Mouse (Mus musculus) ES-E14 (cell line): Measurements from ENCODE around the gene Arhgap23. TPM values are rescaled to one million over a fixed set of nuclear protein-coding genes. Genes with fewer than 3 reads are reported as not detected.

ENCODE experiments used
- DNase-seq: peaks from one replicate; pipeline ENCODE4 v3.0.0-alpha.2; 2013; ENCODE audit warnings: low read depth, low spot score
- H3K27ac ChIP-seq: 2 replicates; pipeline ENCODE4 v1.5.1; 2012; ENCODE audit warnings: low read depth, mild to moderate bottlenecking, low read length, moderate library complexity, mixed read lengths; ENCODE audit not compliant: poor library complexity, insufficient read depth, severe bottlenecking
- H3K36me3 ChIP-seq: 2 replicates; pipeline ENCODE4 v1.6.1; 2012; ENCODE audit warnings: mild to moderate bottlenecking, low read length, moderate library complexity, mixed read lengths; ENCODE audit not compliant: control insufficient read depth, poor library complexity, insufficient read depth, severe bottlenecking
- H3K4me1 ChIP-seq, 2 experiments: fragments of 150-350 bp in 1 of 2; sonication (generic) in 1 of 2; 2 replicates each; pipeline ENCODE4 v1.6.1; 2012; ENCODE audit warnings: low read length in 2 of 2, mild to moderate bottlenecking in 1 of 2, mixed read lengths in 1 of 2; ENCODE audit not compliant: control insufficient read depth in 2 of 2, insufficient read depth in 2 of 2, poor library complexity in 1 of 2
- H3K4me3 ChIP-seq, 2 experiments: fragments of 150-350 bp in 1 of 2; sonication (generic) in 1 of 2; 2 replicates each; pipeline ENCODE4 v1.5.1; 2012; ENCODE audit warnings: low read length in 2 of 2, low read depth in 1 of 2, mild to moderate bottlenecking in 1 of 2, mixed read lengths in 1 of 2; ENCODE audit not compliant: insufficient read depth in 1 of 2, poor library complexity in 1 of 2, severe bottlenecking in 1 of 2
- H3K9ac ChIP-seq: 2 replicates; pipeline ENCODE4 v1.6.1; 2012; ENCODE audit warnings: low read depth, mild to moderate bottlenecking, low read length, mixed read lengths; ENCODE audit not compliant: poor library complexity, insufficient read depth, severe bottlenecking
- H3K9me3 ChIP-seq: fragments of 150-350 bp; sonication (generic); 2 replicates; pipeline ENCODE4 v1.6.1; 2012; ENCODE audit warnings: low read depth, mild to moderate bottlenecking, low read length; ENCODE audit not compliant: control insufficient read depth, insufficient read depth
- CHD2 ChIP-seq: IDR thresholded peaks from 2 replicates; pipeline ENCODE4 v1.6.1; 2014; ENCODE audit warnings: mild to moderate bottlenecking, low read depth, low read length, inconsistent platforms
- HCFC1 ChIP-seq: IDR thresholded peaks from 2 replicates; pipeline ENCODE4 v1.6.1; 2012; ENCODE audit warnings: low read length, inconsistent platforms, borderline replicate concordance; ENCODE audit not compliant: insufficient read depth
- MAFK ChIP-seq: IDR thresholded peaks from 2 replicates; pipeline ENCODE4 v1.6.1; 2014; ENCODE audit warnings: mild to moderate bottlenecking, low read depth, low read length, inconsistent platforms; ENCODE audit not compliant: insufficient read depth
- ZC3H11A ChIP-seq: IDR thresholded peaks from 2 replicates; pipeline ENCODE4 v1.6.1; 2012; ENCODE audit warnings: low read depth, mild to moderate bottlenecking, inconsistent platforms, low read length, borderline replicate concordance
- ZNF384 ChIP-seq: IDR thresholded peaks from 2 replicates; pipeline ENCODE4 v1.6.1; 2012; ENCODE audit warnings: low read depth, low read length, inconsistent platforms
- in situ Hi-C, 2 experiments: fragments of 600-800 bp; cut with MboI; formaldehyde crosslinking; loops; one replicate each; pipeline ENCODE4 v1.15.1; 2025; ENCODE audit warnings: low sequenced_read_pairs in 2 of 2, inconsistent platforms in 1 of 2; ENCODE audit not compliant: unreplicated experiment in 2 of 2
- total RNA-seq: library from RNA; depleted of rRNA; stranded (reverse); fragments of 300-350 nt; gene quantifications from 2 replicates; pipeline ENCODE4 v1.2.3, GENCODE M21; 2012

The Arhgap23 gene
- total RNA-seq, 1 experiment, result 22.6 TPM

DNA sequence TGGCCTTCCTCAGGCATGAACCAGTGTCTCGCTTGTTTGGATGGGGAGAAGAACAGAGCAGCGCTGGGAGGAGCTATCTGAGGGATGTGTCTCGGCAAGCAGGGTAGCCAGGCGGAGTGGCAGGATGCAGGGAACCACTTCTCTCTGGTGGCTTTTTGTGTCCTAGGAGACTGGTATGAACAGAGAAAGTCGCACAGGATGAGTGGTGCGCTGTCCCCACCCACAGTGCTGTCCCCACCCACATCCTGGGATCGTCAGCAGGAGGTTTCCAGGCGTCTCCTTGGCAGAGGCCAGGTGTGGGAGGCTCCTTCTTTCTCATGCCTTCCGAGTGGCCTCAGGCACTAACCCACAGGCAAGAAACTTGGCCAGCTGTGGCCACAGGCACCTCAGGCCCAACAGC, 87.0 kb downstream of the Arhgap23 start:
- Histone ChIP-seq H3K9ac (no peak overlapping the region), H3K9me3 (no peaks in the 10 kb centered on the region), H3K4me1 (peaks cover 8 to 30% of the 10 kb centered on the region in 2 experiments), H3K36me3 (no peaks in the 10 kb centered on the region), H3K4me3 (no peak overlapping the region), H3K27ac (no peak overlapping the region)
- DNase-seq, result peak; percentile 51
- in situ Hi-C loops, result no loop called here
- no peak for TF ChIP-seq MAFK
- TF ChIP-seq HCFC1, result no peak
- TF ChIP-seq ZC3H11A, result no peak
- no peak for TF ChIP-seq CHD2
- TF ChIP-seq ZNF384, result no peak

DNA sequence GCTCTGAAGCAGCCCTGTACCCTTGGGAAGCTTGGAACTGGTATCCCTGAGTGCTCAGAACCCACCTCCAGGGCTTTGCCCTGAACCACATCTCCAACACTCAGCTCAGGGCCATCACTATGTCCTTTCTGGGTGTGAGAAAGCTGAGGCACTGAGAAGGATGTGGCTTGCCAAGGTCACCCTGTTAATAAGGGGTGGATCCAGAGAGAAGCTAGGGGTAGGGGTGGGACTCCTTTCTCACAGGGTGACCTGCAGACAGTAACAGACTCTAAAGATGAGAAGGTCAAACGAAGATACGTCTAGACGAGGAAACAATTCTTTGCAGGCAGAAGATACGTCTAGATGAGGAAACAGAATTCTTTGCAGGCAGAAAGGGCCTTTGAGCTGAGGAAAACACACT, 87.5 kb downstream of the Arhgap23 start:
- no peak for DNase-seq
- no peak for TF ChIP-seq ZC3H11A

DNA sequence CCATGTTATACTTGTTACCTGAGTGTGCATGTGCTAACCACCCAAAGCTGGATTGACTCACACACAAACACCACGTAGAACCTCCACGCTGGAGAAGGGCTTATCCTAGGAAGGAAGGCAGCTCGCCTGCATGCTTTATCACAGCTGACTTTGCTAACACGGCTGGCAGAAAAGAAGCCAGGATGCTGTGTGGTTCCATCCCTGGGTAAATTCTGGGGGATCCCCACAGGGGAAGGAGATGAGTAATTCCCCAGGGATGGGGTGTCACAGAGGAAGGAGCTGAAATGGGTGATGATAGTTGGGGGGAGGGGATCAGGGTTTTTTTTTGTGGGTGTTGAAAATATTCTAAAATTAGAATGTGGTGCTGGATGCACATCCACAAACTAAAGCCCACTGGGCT, 90.5 kb downstream of the Arhgap23 start:
- in situ Hi-C loops, result no loop called here
- Histone ChIP-seq H3K36me3 (no peaks in the 10 kb centered on the region), H3K4me3 (no peak overlapping the region), H3K27ac (no peak overlapping the region), H3K9me3 (no peaks in the 10 kb centered on the region), H3K9ac (no peak overlapping the region), H3K4me1 (peaks cover 6 to 35% of the 10 kb centered on the region in 2 experiments; a peak in 3 of 4 replicates)
- TF ChIP-seq CHD2 (no peak), ZNF384 (no peak), ZC3H11A (no peak)
- DNase-seq, result no peak

More for the DNA sequence above, 87.5 kb downstream of the Arhgap23 start:
- H3K27ac ChIP-seq, result no peak overlapping the region
- H3K9ac ChIP-seq, result no peak overlapping the region
- H3K9me3 ChIP-seq, result no peaks in the 10 kb centered on the region
- in situ Hi-C loops, result no loop called here
- H3K36me3 ChIP-seq, result no peaks in the 10 kb centered on the region
- H3K4me3 ChIP-seq, result no peak overlapping the region
- peaks cover 8 to 30% of the 10 kb centered on the region in 2 experiments for H3K4me1 ChIP-seq

DNA sequence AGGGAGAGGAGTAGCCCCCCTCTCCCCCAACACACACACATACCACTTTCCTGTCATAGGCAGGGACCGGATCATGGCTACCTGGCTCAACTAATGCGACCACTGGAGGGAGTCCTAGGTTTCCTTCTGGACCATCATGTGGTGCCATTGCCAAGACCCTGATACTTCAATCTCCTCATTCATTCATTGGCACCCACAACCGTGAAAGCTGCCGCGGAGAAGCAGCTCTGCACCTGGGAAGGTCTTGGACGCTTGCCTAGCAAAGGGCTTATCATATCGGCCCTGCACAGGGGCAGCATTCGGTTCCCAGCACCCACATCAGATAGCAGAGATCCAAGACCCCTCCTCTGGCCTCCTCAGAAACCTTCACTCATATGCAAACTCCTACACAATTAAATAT, 91.0 kb downstream of the Arhgap23 start:
- Histone ChIP-seq H3K4me1 (peaks cover 6 to 33% of the 10 kb centered on the region in 2 experiments; a peak in 3 of 4 replicates), H3K4me3 (no peak overlapping the region), H3K27ac (no peak overlapping the region), H3K9ac (no peak overlapping the region), H3K9me3 (no peaks in the 10 kb centered on the region), H3K36me3 (no peaks in the 10 kb centered on the region)
- in situ Hi-C loops, result no loop called here
- no peak for DNase-seq
- TF ChIP-seq ZC3H11A (0 out of 2 replicates have a peak, but pooled peaks have one; percentile 6), HCFC1 (no peak)

DNA sequence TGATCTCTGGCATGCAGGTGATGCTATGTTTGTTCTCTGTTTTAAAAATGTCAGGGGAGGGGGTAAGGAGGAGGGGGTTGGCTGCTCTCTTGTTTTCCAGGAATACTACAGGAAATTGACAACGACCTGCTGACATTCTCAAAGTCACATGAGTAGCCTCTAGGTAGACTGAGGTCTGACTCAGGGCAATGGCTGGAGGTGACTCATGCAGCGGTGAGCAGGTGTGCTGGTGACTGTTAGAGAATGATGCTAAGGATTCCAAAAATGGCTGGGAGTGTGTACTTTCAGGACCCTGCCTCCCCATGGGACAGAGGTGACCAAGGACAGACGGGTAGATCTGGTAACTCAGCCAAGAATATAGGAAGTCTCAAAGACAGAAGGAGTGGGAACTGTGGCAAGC, 92.9 kb downstream of the Arhgap23 start:
- no peaks in the 10 kb centered on the region for H3K9me3 ChIP-seq
- no peak overlapping the region for H3K4me3 ChIP-seq
- in situ Hi-C loops, result no loop called here
- TF ChIP-seq CHD2, result no peak
- no peak for TF ChIP-seq ZC3H11A
- no peak for TF ChIP-seq HCFC1
- no peak overlapping the region for H3K27ac ChIP-seq
- H3K9ac ChIP-seq, result no peak overlapping the region
- H3K36me3 ChIP-seq, result no peaks in the 10 kb centered on the region
- H3K4me1 ChIP-seq, result peaks cover under 1 to 28% of the 10 kb centered on the region in 2 experiments; a peak in 3 of 4 replicates
- DNase-seq, result no peak
